Mouse (Mus musculus): ENCODE data around the gene Ccdc154. TPM values are rescaled to one million over a fixed set of nuclear protein-coding genes. Genes with fewer than 3 reads are reported as not detected.

Gene Ccdc154
- polyA plus RNA-seq, 1 experiment from 2014 or later: not detected

DNA sequence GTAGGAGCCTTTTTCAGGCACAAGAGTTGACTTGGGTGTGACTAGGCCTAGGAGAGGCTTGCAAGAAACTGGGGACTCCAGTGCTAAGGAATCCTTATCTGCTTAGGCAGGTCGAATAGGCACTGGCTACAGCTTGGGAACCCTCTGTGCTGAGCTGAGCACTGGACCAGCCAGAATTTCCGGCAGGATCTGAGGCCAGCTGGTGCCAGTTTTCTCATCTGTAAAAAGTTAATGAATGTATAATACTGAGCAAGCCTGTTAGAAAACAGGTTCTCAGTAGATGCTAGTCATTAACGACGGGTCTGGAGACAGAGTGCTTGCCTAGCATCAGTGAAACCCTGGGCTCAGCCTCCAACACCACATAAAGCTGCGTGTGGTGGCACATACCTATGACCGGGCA is 26.6 kb upstream of the Ccdc154 start:
- Histone ChIP-seq H3K4me1 (peaks cover 10% of the 10 kb centered on the region), H3K27ac (no peak overlapping the region), H3K9ac (no peak overlapping the region), H3K4me3 (no peak overlapping the region), H3K27me3 (no peaks in the 10 kb centered on the region), H3K9me3 (no peaks in the 10 kb centered on the region), H3K4me2 (replicated peaks) (no peak overlapping the region), H3K36me3 (0 out of 2 replicates have a peak, but pooled peaks cover 8% of the 10 kb centered on the region)
- ATAC-seq (ENCODE audit: insufficient number of reproducible peaks, insufficient read depth, low FRiP score, low TSS enrichment): no peak
- WGBS: 82% methylated on average over 6 of the region's 6 CpGs

DNA sequence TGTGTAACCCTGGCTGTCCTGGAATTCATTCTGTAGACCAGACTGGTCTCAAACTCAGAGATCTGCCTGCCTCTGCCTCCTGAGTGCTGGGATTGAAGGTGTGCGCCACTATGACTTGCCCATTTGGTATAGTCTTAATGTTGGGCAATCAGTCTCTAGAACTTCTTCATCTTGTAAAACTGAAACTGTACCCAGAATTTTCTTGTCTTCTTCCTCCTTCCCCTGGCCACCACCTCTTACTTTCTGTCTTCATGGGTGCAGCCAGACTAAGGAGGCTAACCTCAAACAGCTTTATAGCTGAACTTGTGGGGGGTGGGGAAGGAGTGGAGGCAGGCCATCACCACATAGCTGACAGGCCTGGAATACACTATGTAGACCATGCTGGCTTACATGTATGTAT is 23.5 kb upstream of the Ccdc154 start:
- ATAC-seq (ENCODE audit: insufficient number of reproducible peaks, insufficient read depth, low FRiP score, low TSS enrichment): no peak
- 94% methylated on average over 1 of the region's 1 CpGs for WGBS
- Histone ChIP-seq H3K27ac (no peak overlapping the region), H3K9me3 (no peaks in the 10 kb centered on the region), H3K4me3 (no peak overlapping the region), H3K4me1 (peaks cover 10% of the 10 kb centered on the region), H3K36me3 (peaks cover 12% of the 10 kb centered on the region; the same call in 1 of the 2 replicates), H3K27me3 (no peaks in the 10 kb centered on the region), H3K9ac (no peak overlapping the region), H3K4me2 (replicated peaks) (no peak overlapping the region)

DNA sequence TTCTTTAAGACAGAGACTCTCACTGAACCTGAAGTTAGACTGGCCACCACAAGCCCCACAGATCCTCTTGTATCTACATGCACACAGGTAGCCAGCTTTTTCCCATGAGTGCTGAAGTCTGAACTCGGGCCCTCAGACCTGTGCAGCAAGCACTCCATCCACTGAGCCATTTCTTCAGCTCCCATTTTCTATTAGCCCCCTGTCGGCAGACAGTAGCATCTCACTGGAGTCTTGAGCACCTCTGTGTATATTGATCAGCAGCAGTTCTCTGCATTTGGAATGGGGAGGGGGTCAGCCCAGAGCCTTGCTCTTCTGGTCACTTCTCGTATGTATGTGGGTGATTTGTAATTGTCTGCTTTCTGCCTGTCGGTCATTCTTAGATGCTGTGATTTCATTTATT is 22.3 kb upstream of the Ccdc154 start:
- Histone ChIP-seq H3K4me1 (no peaks in the 10 kb centered on the region), H3K27ac (no peak overlapping the region), H3K36me3 (peaks cover 12% of the 10 kb centered on the region; the same call in 1 of the 2 replicates), H3K9me3 (no peaks in the 10 kb centered on the region), H3K9ac (no peak overlapping the region), H3K4me3 (no peak overlapping the region), H3K27me3 (no peaks in the 10 kb centered on the region), H3K4me2 (replicated peaks) (no peak overlapping the region)
- 64% methylated on average over 4 of the region's 4 CpGs for WGBS
- no peak for ATAC-seq (ENCODE audit: insufficient number of reproducible peaks, insufficient read depth, low FRiP score, low TSS enrichment)

DNA sequence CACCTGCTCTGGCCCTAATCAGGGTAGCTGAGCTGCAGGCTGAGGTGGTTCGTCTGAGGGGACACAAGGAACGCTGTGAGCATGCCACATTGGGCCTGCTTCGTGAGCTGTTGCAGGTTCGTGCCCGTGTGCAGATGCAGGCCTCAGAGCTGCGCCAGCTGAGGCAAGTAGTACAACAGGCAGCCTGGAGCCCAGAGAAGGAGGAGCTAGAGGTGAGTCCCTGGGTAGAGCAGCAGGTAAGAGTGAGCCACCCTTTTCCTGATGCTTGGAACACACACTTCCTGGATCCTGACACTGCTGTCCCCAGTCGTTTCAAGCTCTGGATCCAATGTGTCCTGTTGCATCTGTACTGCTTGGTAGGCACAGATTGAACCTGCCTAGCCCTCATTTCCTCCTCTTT is 1.1 kb downstream of the Ccdc154 start:
- no peaks in the 10 kb centered on the region for H3K4me1 ChIP-seq
- no peak overlapping the region for H3K27ac ChIP-seq
- H3K27me3 ChIP-seq: no peaks in the 10 kb centered on the region
- no peak for ATAC-seq (ENCODE audit: insufficient number of reproducible peaks, insufficient read depth, low FRiP score, low TSS enrichment)
- no peak overlapping the region for H3K9ac ChIP-seq
- no peak overlapping the region for H3K4me2 ChIP-seq (replicated peaks)
- H3K36me3 ChIP-seq: peaks cover 25% of the 10 kb centered on the region
- no peak overlapping the region for H3K4me3 ChIP-seq
- H3K9me3 ChIP-seq: no peaks in the 10 kb centered on the region
- 76% methylated on average over 7 of the region's 7 CpGs for WGBS

DNA sequence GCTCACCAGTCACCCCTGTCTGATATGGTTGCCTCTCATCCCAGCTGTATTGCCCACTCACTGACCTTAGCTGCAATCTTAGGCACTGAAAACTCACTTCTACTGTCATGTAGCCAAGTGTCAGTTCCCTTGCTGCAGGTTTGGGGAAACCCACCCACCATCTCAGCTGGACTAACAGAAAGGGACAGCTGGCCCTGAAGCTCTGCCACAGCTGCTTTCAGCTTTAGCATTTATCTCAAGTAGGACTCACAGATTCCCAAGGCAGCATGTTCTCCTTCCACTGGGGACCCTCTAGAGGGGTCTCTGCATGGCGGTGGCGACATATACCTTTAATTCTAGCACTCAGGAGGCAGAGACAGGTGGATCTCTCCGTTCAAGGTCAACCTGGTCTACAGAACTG is 2.5 kb downstream of the Ccdc154 start:
- H3K27me3 ChIP-seq: no peaks in the 10 kb centered on the region
- H3K9ac ChIP-seq: no peak overlapping the region
- H3K4me2 ChIP-seq (replicated peaks): no peak overlapping the region
- H3K36me3 ChIP-seq: peaks cover 16% of the 10 kb centered on the region
- no peak for ATAC-seq (ENCODE audit: insufficient number of reproducible peaks, insufficient read depth, low FRiP score, low TSS enrichment)
- H3K4me1 ChIP-seq: no peaks in the 10 kb centered on the region
- no peak overlapping the region for H3K4me3 ChIP-seq
- 87% methylated on average over 3 of the region's 3 CpGs for WGBS
- H3K27ac ChIP-seq: no peak overlapping the region
- H3K9me3 ChIP-seq: no peaks in the 10 kb centered on the region

DNA sequence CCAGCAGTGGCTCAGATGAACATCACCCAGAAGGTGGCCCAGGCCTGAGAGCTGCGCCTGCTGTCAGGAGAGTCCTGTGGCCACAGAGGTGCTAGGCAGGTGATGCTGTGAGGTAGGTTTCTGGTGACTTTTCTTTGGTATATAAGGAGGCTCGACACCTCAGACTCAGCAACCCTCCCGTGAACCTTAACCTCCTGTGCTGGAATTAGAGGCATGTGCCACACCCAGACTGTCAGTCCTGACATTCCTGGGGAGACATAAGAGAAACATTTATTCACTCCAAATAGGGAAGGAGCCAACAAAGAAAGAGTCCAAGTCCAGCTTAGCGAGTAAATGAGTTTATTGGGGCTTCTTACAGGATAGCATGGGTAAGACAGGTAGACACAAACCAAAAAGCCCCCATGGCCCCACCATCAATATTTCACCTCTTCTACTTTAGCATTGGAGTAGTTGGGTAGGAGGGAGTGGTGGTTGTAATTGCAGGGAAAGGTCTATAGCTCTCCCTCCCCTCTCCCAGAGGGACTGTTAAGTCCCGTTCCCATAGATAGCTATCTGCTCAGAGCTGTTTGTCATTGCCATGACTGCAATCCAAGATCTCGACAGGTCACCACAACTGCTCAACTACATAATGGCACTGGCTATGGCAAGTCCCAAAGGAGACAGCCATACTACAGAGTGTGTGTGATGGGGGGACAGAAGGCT is 3.9 kb downstream of the Ccdc154 start:
- H3K27me3 ChIP-seq: no peaks in the 10 kb centered on the region
- WGBS: 65% methylated on average over 6 of the region's 6 CpGs
- H3K9me3 ChIP-seq: no peaks in the 10 kb centered on the region
- ATAC-seq (ENCODE audit: insufficient number of reproducible peaks, insufficient read depth, low FRiP score, low TSS enrichment): no peak
- 0 out of 2 replicates have a peak, but pooled peaks cover 2% of the 10 kb centered on the region for H3K36me3 ChIP-seq
- no peak overlapping the region for H3K4me2 ChIP-seq (replicated peaks)
- no peaks in the 10 kb centered on the region for H3K4me1 ChIP-seq
- H3K27ac ChIP-seq: no peak overlapping the region
- no peak overlapping the region for H3K9ac ChIP-seq
- H3K4me3 ChIP-seq: no peak overlapping the region

DNA sequence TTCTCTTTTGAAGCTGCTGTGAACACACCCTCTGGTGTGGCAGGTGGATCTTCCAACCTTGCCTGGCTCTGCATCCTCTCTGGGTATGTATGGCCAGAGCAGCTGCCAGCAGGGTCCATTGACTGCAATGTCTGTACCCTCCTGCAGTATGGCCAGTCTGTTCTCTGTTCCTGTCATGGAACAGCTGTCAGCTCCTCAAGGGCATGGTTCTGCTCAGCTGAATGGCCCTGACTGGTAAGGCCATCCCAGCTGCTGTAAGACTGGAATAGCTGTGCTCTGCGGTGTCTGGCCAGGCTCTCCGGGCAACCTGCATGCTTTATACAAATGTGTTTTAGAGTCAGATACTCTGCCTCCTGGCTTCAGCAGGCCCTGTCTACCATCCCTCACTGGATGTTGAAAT is 7.4 kb downstream of the Ccdc154 start:
- Histone ChIP-seq H3K27me3 (no peaks in the 10 kb centered on the region), H3K4me3 (no peak overlapping the region), H3K9ac (no peak overlapping the region), H3K9me3 (no peaks in the 10 kb centered on the region), H3K27ac (no peak overlapping the region), H3K4me1 (no peaks in the 10 kb centered on the region), H3K36me3 (no peaks in the 10 kb centered on the region), H3K4me2 (replicated peaks) (no peak overlapping the region)
- no peak for ATAC-seq (ENCODE audit: insufficient number of reproducible peaks, insufficient read depth, low FRiP score, low TSS enrichment)
- 84% methylated on average over 2 of the region's 2 CpGs for WGBS

DNA sequence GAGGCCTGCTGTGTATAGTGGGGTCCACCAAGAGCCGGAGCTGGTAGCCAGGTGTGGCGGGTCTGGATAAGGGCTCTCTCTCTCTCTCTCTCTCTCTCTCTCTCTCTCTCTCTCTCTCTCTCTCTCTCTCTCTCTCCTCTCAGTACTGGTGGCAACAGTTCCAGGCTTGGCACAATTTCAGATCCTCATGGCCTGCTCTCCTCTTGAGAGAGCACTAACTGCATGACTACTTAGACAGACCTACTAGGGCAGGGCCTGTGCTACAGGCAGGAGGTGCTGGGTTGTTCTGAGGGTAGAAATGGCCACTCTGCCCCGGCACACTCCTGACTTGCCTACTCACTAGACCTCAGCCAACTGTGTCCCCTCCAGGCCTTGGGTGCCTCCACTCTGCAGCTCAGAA is 10.3 kb downstream of the Ccdc154 start:
- H3K4me3 ChIP-seq: no peak overlapping the region
- no peaks in the 10 kb centered on the region for H3K27me3 ChIP-seq
- no peak for ATAC-seq (ENCODE audit: insufficient number of reproducible peaks, insufficient read depth, low FRiP score, low TSS enrichment)
- 93% methylated on average over 3 of the region's 3 CpGs for WGBS
- no peak overlapping the region for H3K9ac ChIP-seq
- no peaks in the 10 kb centered on the region for H3K4me1 ChIP-seq
- H3K4me2 ChIP-seq (replicated peaks): no peak overlapping the region
- H3K36me3 ChIP-seq: no peaks in the 10 kb centered on the region
- no peak overlapping the region for H3K27ac ChIP-seq
- H3K9me3 ChIP-seq: no peaks in the 10 kb centered on the region

DNA sequence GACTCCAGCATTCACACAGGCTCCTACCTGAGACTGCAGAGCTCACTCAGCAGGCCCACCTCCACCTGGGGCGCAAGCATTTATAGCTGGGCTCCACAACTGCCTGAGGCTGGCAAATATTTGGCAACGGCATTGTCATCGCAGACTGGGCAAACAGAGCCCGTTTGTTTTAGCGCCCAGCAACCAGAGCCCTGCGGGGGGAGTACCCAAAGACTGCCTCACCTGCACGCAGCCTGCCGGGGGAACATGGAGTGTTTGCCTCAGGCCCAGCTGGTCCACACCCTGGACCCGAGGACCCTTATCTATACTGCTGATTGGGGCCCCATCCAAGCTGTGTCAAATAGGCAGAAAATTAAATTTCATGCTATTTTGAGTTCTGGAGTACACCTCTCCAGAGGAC is 13.2 kb downstream of the Ccdc154 start, which contains the start of gene Gm38655:
Gm38655 (minus strand) TSS at position 61 of the 400 bp plus-strand sequence.
- WGBS: 57% methylated on average over 9 of the region's 9 CpGs
- no peak for ATAC-seq (ENCODE audit: insufficient number of reproducible peaks, insufficient read depth, low FRiP score, low TSS enrichment)
- H3K9me3 ChIP-seq: no peaks in the 10 kb centered on the region
- no peak within 1 kb of the TSS for H3K4me3 ChIP-seq
- H3K4me1 ChIP-seq: no peaks in the 10 kb centered on the region
- H3K36me3 ChIP-seq: no peaks in the 10 kb centered on the region
- no peak within 1 kb of the TSS for H3K27ac ChIP-seq
- H3K27me3 ChIP-seq: no peaks in the 10 kb centered on the region
- no peak within 1 kb of the TSS for H3K9ac ChIP-seq
- H3K4me2 ChIP-seq (replicated peaks): no peak within 1 kb of the TSS

DNA sequence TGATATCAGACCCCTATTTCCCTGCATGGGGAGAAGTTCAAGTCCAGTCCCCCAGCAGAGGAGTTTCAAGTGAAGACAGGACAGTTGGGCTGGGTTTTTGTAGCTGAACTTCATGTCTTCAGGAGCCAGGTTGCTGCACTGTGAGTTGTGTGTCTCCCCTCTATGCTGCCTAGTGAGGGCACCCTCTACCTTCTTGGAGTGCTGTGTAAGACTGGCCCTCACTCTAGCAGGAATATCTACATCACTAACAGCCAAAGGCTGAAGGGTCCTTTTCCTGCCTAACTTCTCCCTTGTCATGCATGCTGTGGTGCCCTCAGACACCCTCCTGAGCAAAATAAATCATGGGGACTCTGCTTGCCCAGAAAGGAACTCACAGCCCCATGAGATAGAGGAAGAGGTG is 21.0 kb downstream of the Ccdc154 start:
- ATAC-seq (ENCODE audit: insufficient number of reproducible peaks, insufficient read depth, low FRiP score, low TSS enrichment): no peak
- H3K4me1 ChIP-seq: peaks cover 13% of the 10 kb centered on the region
- H3K4me3 ChIP-seq: 0 out of 2 replicates have a peak overlapping the region, but pooled peaks have one; percentile 98
- no peaks in the 10 kb centered on the region for H3K27me3 ChIP-seq
- peak overlapping the region; percentile 98; the same call in 1 of the 2 replicates for H3K4me2 ChIP-seq (replicated peaks)
- no peaks in the 10 kb centered on the region for H3K9me3 ChIP-seq
- no peak overlapping the region for H3K9ac ChIP-seq
- no peak overlapping the region for H3K27ac ChIP-seq
- H3K36me3 ChIP-seq: no peaks in the 10 kb centered on the region

DNA sequence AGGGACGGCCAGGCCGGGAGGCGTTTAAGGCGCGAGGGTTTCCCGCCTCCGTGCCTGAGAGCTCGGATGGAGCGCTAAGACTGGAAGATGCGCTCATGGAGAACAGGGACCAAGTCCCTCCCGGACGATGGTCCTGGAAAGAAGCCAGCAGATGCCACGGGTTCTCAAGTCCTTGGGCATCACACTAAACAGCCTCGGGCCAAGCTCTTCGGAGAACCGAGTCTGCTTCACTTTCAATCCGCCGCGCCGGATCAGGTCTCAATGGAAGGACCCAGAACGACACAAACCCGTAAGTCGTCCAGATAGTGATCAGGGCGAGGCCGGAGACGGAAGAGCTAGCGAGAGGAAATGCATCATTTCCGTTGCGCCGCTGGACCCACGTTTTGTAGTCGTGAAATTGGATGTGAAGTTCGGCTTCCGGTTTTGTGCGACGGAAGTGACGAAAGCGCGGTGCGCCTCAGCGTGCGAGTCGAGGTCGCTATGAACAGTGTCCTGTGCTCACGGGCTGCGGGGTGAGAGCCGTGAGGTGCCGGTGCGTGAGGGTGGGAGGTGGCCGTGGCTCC is 21.9 kb downstream of the Ccdc154 start, which contains the start of gene BC003965:
BC003965 (plus strand) TSS at position 426 of the 563 bp plus-strand sequence.
- ATAC-seq (ENCODE audit: insufficient number of reproducible peaks, insufficient read depth, low FRiP score, low TSS enrichment): peak; percentile 58
- Histone ChIP-seq H3K27me3 (no peaks in the 10 kb centered on the region), H3K36me3 (no peaks in the 10 kb centered on the region), H3K4me3 (peak within 1 kb of the TSS; percentile 98), H3K4me2 (replicated peaks) (peak within 1 kb of the TSS; percentile 98), H3K4me1 (peaks cover 14% of the 10 kb centered on the region), H3K9me3 (no peaks in the 10 kb centered on the region), H3K9ac (peak within 1 kb of the TSS; percentile 90), H3K27ac (peak within 1 kb of the TSS; percentile 84)
- under 1% methylated on average over 50 of the region's 50 CpGs for WGBS

DNA sequence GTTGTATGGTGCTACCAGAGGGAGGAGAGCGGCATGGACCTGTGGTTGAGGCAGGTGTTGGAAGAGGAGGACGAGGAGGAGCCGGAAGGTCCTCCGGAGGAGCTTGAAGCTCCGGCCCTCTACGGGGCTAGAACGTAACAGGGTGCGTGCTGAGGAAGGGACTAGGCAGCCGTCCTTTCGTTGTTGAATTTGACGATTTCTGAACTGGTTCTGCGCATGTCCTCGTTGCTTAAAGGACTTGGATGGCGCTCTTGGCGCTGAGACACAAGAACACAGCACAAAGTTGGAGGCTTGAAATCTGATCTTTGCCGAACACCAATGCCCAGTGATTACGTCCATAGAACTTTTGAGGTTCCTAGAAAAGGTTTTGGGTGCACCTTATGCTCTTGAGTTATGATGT is 22.7 kb downstream of the Ccdc154 start:
- H3K27ac ChIP-seq: peak overlapping the region; percentile 84; the same call in 1 of the 2 replicates
- H3K9me3 ChIP-seq: no peaks in the 10 kb centered on the region
- peaks cover 22% of the 10 kb centered on the region for H3K4me1 ChIP-seq
- peak overlapping the region; percentile 98 for H3K4me2 ChIP-seq (replicated peaks)
- H3K4me3 ChIP-seq: peak overlapping the region; percentile 98
- H3K27me3 ChIP-seq: no peaks in the 10 kb centered on the region
- peak overlapping the region; percentile 90 for H3K9ac ChIP-seq
- WGBS: 7% methylated on average over 17 of the region's 17 CpGs
- no peak for ATAC-seq (ENCODE audit: insufficient number of reproducible peaks, insufficient read depth, low FRiP score, low TSS enrichment)
- no peaks in the 10 kb centered on the region for H3K36me3 ChIP-seq
